Mouse (Mus musculus) megakaryocyte, embryonic 14.5 days (primary cell): Measurements from ENCODE around the gene Mthfr. TPM values are rescaled to one million over a fixed set of nuclear protein-coding genes. Genes with fewer than 3 reads are reported as not detected.
A peak's percentile ranks its signal among the peaks of the same experiment; 100 is the strongest.

Source experiments
- H3K27me3 ChIP-seq: replicated peaks from 2 replicates; pipeline ENCODE3; 2012; ENCODE audit warnings: inconsistent platforms
- H3K36me3 ChIP-seq: replicated peaks from 2 replicates; pipeline ENCODE3; 2012; ENCODE audit warnings: low read length, inconsistent platforms, mixed read lengths
- H3K4me1 ChIP-seq: 2 replicates; pipeline ENCODE4 v1.6.1; 2012; ENCODE audit warnings: inconsistent platforms
- H3K4me3 ChIP-seq: replicated peaks from 2 replicates; pipeline ENCODE3; 2012; ENCODE audit warnings: moderate library complexity, mild to moderate bottlenecking, inconsistent platforms
- H3K9me3 ChIP-seq: 2 replicates; pipeline ENCODE4 v1.6.1; 2012; ENCODE audit warnings: inconsistent platforms
- FLI1 ChIP-seq: IDR thresholded peaks from 2 replicates; pipeline ENCODE4 v1.6.1; 2012; ENCODE audit warnings: low read length, inconsistent platforms, mixed read lengths
- GATA1 ChIP-seq: IDR thresholded peaks from 3 replicates; pipeline ENCODE4 v1.6.1; 2012; ENCODE audit warnings: mixed read lengths, low read length, inconsistent platforms, borderline replicate concordance
- polyA plus RNA-seq: library from polyadenylated mRNA; stranded (reverse); fragments of >175 nt; gene quantifications from 2 replicates; pipeline ENCODE4 v1.2.3, GENCODE M21; 2012; ENCODE audit warnings: low replicate concordance; ENCODE audit not compliant: insufficient read depth

Mthfr gene
- 3.5 and 7.0 TPM in 2 replicates for polyA plus RNA-seq

DNA sequence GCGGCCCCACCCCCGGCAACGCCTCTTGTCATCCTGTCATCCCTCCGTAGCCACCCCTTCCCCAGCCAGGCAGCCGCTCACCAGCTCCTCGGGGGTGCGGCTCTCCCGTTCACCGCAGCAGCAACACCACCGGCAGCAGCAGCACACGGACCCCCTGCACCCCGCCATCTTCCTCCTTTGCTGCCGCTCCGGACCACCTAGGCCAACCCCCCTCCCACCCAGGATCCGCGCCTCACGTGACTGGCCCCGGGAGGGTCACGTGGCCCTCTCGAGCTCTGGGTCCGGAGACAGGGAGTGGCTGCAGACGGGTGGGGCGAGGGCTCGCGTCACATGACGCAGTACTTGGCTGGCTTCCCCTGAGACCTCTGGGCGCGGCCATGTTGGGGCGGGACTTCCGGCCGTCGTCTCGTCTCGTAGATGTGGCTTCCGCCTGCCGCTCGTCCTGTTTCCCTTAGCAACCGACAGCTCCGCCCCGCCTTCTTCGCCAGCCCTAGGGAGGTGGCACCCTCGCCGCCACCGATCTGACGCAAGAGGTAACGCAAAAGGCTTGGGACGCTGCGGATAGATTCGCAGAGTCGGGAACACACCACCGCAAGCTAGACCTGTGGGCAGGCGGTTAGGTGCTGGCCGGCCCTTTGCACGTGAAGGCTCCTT lies at the start of gene Mthfr, which contains the start of gene Clcn6:
Gene Mthfr, plus strand, starts transcription at position 478 of the 654 bp plus-strand sequence.
Gene Clcn6, minus strand, starts transcription at position 222 of the 654 bp plus-strand sequence.
- TF ChIP-seq FLI1 (no peak), GATA1 (no peak)
- Histone ChIP-seq H3K27me3 (peaks cover 26% of the 10 kb centered on the region), H3K4me1 (peaks cover 61% of the 10 kb centered on the region), H3K4me3 (peak within 1 kb of the TSS; percentile 99), H3K36me3 (peaks cover 31% of the 10 kb centered on the region), H3K9me3 (no peaks in the 10 kb centered on the region)

DNA sequence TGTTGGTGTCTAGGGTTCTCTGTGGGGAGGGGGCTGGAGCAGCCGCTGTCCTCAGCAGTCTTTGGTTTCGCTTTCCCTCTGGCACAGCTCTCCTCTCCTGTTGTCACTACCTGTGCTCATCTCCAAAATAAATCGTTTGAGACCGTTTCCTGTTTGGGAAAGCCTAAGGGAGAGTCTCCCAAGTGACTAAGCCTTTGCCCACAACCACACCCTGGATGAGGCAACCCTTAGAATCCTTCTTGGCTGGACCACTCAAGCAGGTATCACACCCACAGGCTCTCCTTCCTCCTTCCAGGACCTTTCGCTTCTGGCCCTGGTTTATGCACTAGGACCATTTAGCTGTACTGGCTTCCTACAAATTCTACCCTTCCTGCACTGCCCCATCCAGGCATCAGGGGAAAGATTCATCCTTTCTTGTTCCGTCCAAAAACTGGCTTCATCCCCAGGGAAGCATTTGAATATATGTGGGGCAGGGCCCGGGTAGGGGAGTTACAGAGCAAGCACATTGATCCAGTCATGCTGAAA lies 45.2 kb upstream of the Mthfr start:
- H3K4me1 ChIP-seq = peaks cover 7% of the 10 kb centered on the region
- H3K27me3 ChIP-seq = peaks cover 26% of the 10 kb centered on the region
- no peak for TF ChIP-seq GATA1
- TF ChIP-seq FLI1 = no peak
- no peak overlapping the region for H3K4me3 ChIP-seq
- no peaks in the 10 kb centered on the region for H3K9me3 ChIP-seq
- no peaks in the 10 kb centered on the region for H3K36me3 ChIP-seq

DNA sequence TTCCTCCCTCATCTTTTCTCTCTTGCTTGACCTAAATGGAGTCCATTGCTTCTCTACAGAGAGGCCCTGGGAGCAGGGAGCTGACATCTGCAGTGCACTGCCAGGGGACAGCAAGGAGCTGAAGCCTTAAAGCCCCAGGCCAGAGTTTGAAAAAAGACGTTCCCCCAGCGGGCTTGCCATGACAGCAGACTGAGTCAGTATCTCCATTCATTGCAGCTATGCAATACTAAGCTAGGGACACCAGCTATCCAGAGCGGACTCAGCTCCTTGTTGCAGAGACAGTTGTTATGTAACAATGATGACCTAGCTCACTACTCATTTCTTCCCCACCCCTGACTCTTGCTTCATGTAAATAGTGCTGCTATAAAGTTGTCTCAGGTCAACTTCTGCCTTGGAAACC lies 43.6 kb upstream of the Mthfr start:
- Histone ChIP-seq H3K27me3 (peaks cover 23% of the 10 kb centered on the region), H3K9me3 (no peaks in the 10 kb centered on the region), H3K36me3 (no peaks in the 10 kb centered on the region), H3K4me1 (peaks cover 7% of the 10 kb centered on the region), H3K4me3 (no peak overlapping the region)
- TF ChIP-seq FLI1 (no peak), GATA1 (no peak)

DNA sequence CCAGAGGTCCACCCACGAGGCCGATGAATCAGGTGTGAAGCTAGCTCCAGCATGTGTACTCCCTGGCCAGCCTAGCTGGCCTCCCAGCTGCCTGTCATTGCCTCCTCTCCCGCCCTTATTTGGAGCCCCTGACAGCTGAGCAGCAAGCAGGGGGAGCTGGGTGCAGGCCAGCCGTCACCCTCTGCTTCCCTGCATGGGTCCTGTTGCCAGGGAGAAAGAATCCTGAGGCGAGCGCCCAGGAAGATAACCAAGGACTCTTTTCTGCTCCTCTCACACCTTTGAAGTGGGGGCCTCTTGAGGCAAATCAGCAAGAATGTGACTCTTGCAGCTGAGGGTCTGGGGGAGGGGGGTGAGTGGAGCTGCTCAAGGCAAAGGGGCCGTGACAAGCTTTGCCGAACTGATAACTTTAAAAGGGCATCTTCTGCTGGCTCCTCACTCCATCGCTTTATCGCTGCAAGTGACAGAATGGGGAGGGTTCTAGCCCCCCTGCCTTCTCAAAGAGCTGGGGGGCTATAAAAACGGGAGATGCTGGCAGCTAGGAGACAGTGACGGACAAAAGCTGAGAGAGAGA lies 38.6 kb upstream of the Mthfr start, which contains the start of gene Nppa:
Gene Nppa, plus strand, starts transcription at position 521 of the 571 bp plus-strand sequence.
- peaks cover 5% of the 10 kb centered on the region for H3K27me3 ChIP-seq
- H3K36me3 ChIP-seq = peaks cover 24% of the 10 kb centered on the region
- H3K9me3 ChIP-seq = no peaks in the 10 kb centered on the region
- no peak within 1 kb of the TSS for H3K4me3 ChIP-seq
- no peaks in the 10 kb centered on the region for H3K4me1 ChIP-seq
- TF ChIP-seq FLI1 (no peak), GATA1 (no peak)

DNA sequence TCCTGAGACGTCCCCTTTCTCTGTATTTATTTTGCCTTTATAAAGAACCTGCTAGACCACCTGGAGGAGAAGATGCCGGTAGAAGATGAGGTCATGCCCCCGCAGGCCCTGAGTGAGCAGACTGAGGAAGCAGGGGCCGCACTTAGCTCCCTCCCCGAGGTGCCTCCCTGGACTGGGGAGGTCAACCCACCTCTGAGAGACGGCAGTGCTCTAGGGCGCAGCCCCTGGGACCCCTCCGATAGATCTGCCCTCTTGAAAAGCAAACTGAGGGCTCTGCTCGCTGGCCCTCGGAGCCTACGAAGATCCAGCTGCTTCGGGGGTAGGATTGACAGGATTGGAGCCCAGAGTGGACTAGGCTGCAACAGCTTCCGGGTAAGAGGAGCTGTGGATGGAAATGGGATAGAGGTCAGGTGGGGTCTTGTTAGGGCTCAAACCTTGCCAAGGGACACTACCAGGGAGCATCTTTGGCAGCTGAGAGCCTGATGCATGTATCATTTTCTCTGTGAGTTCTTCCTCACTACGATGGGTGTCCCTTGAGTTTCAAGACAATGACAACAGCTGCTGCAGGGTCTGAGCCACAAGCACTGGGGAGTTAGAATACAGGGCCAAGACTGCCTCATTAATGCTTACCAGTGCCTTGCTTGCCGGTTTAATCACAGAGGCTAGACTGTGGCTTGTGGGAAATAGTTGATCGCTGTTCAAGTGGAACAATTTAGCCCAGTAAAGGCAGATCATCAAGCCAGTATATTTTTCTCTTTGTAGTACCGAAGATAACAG lies 37.7 kb upstream of the Mthfr start:
- Histone ChIP-seq H3K4me1 (no peaks in the 10 kb centered on the region), H3K4me3 (no peak overlapping the region), H3K36me3 (peaks cover 33% of the 10 kb centered on the region), H3K9me3 (no peaks in the 10 kb centered on the region), H3K27me3 (peaks cover 5% of the 10 kb centered on the region)
- TF ChIP-seq GATA1 (no peak), FLI1 (no peak)

DNA sequence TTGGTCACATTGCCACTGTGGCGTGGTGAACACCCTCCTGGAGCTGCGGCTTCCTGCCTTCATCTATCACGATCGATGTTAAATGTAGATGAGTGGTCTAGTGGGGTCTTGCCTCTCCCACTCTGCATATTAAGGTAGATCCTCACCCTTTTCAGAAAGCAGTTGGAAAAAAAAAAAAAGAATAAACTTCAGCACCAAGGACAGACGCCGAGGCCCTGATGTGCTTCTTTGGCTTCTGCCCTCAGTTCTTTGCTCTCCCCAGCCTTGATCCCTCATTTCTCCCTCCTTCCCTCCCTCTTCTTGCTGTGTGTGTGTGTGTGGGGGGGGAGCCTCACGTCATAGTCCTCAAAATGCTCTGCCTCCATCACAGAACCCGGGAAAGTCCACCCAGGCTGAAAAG lies 37.0 kb upstream of the Mthfr start:
- no peak for TF ChIP-seq FLI1
- peaks cover 5% of the 10 kb centered on the region for H3K27me3 ChIP-seq
- peaks cover 40% of the 10 kb centered on the region for H3K36me3 ChIP-seq
- H3K4me3 ChIP-seq = no peak overlapping the region
- H3K4me1 ChIP-seq = no peaks in the 10 kb centered on the region
- H3K9me3 ChIP-seq = no peaks in the 10 kb centered on the region

DNA sequence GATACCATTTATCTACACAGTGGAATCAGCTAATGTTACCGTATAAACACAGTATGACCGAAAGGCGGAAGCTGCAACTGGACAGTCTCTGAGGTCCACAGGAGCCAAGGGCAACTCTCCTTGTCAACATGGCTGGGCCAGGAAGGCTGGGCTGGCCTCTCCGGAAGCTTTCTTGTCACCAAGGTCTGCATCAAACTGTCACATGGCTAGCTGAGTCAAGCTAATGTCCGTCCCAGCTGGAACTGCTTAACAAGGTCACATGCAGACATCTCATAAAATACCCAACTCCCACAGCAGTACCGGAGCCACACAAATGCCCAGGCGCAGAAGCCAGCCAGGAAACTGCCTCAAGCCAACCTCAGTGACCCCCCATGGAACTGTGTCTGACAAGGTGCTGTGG lies 34.5 kb upstream of the Mthfr start:
- Histone ChIP-seq H3K36me3 (peaks cover 65% of the 10 kb centered on the region), H3K27me3 (peaks cover 2% of the 10 kb centered on the region), H3K4me1 (no peaks in the 10 kb centered on the region), H3K9me3 (no peaks in the 10 kb centered on the region), H3K4me3 (no peak overlapping the region)
- no peak for TF ChIP-seq GATA1
- no peak for TF ChIP-seq FLI1

DNA sequence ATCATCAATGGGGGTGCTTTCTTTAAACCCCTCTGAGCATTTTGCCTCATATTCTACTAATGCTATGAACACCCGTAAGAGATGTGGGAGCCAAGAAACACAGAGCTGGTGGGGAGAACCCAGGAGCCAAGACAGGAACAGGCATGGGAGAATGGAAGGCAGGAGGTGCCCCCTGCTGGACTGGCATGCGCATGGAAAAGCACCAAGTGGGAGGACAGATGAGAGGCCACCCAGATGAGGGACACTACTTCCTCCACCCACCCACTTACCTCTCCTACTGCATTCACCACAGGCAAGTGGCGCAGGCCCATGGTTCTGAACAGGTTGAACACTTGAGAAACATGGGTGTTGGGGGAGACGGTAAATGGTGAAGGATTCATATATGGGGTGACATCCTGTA lies 30.5 kb upstream of the Mthfr start:
- H3K36me3 ChIP-seq = peaks cover 100% of the 10 kb centered on the region
- no peaks in the 10 kb centered on the region; the same call in 1 of the 2 replicates for H3K4me1 ChIP-seq
- no peak for TF ChIP-seq GATA1
- TF ChIP-seq FLI1 = no peak
- H3K4me3 ChIP-seq = no peak overlapping the region
- no peaks in the 10 kb centered on the region for H3K27me3 ChIP-seq
- no peaks in the 10 kb centered on the region for H3K9me3 ChIP-seq

DNA sequence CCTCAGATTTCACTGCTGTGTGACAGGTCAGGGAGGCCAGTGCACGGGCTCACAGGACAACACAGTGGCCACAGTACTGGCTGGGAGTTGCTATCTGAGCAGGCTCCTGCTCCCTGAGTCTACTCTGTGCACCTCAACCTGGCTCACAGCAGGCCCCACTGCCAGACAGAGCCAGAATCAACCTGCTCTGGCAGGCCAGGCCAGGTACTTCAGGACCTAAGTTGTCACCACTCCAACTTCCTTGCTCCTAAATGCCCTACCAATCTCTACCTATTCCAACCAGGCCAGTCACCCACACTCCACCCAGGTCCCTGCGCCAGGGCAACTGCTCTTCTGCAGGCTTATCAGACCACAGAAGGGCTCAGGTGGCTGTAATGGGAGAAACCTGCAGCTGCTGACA lies 29.2 kb upstream of the Mthfr start:
- Histone ChIP-seq H3K9me3 (no peaks in the 10 kb centered on the region), H3K27me3 (no peaks in the 10 kb centered on the region), H3K4me3 (no peak overlapping the region), H3K4me1 (no peaks in the 10 kb centered on the region; the same call in 1 of the 2 replicates), H3K36me3 (peaks cover 100% of the 10 kb centered on the region)
- TF ChIP-seq GATA1 = no peak
- TF ChIP-seq FLI1 = no peak

DNA sequence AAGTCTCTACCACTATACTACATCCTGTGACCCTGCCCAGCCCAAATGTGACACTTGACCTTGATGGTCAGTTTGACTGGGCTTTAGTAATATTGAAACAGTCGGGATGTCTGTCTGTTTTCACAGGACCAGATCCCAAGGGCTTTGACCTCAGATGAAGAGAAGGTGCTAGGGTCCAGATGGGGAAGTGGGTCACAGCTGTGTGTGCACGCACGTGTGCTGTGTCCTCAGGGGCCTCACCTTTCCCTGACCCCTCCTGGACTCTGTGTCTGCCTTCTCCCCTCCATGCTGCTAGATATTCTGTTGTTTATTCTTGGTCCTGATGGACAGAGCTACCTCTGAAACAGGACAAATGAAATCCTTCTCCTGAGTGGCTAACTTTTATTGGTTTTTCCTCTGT lies 27.5 kb upstream of the Mthfr start:
- H3K27me3 ChIP-seq = no peaks in the 10 kb centered on the region
- no peaks in the 10 kb centered on the region for H3K9me3 ChIP-seq
- H3K4me1 ChIP-seq = no peaks in the 10 kb centered on the region; the same call in 1 of the 2 replicates
- peaks cover 100% of the 10 kb centered on the region for H3K36me3 ChIP-seq
- TF ChIP-seq FLI1 (no peak), GATA1 (no peak)
- no peak overlapping the region for H3K4me3 ChIP-seq
